Mouse (Mus musculus) layer of hippocampus, postnatal 25 days (tissue): ENCODE measurements around the gene Smcr8. TPM values are rescaled to one million over a fixed set of nuclear protein-coding genes. Genes with fewer than 3 reads are reported as not detected.

Source experiments
- DNase-seq, 2 experiments: peaks; one replicate each; pipeline ENCODE4 v3.0.0; 2022; ENCODE audit warnings: mixed read lengths in 2 of 2, low spot score in 1 of 2; ENCODE audit errors: extremely low spot score in 1 of 2
- total RNA-seq, 2 experiments: library from RNA; stranded (reverse); gene quantifications; 2 replicates each; pipeline ENCODE4 v1.2.3; 2021

Smcr8 gene
- total RNA-seq, result 10 to 100 TPM; 29.1 to 30.6 TPM

GRCm38 (mm10) chr11:60776829-60777740 lies at the start of gene Smcr8, which contains the start of gene Top3a:
TSS of gene Smcr8 (plus strand) at chr11:60777524.
TSS of gene Top3a (minus strand) at chr11:60777365.
- peak; percentile 72 to 74 for DNase-seq

GRCm38 (mm10) chr11:60728260-60728761 lies 49.0 kb upstream of the Smcr8 start, which contains the start of gene Mief2:
TSS of gene Mief2 (plus strand) at chr11:60728398.
- DNase-seq, result peak; percentile 82 to 83

- DNase-seq, result no peak
Observed at GRCm38 (mm10) chr11:60729217-60729641, 48.1 kb upstream of the Smcr8 start.

GRCm38 (mm10) chr11:60730169-60730568 lies 47.2 kb upstream of the Smcr8 start:
- DNase-seq, result no peak

GRCm38 (mm10) chr11:60731251-60731650 lies 46.1 kb upstream of the Smcr8 start:
- DNase-seq, result no peak

GRCm38 (mm10) chr11:60734206-60734605 lies 43.1 kb upstream of the Smcr8 start:
- DNase-seq, result no peak

GRCm38 (mm10) chr11:60735191-60735590 lies 42.1 kb upstream of the Smcr8 start:
- no peak for DNase-seq

GRCm38 (mm10) chr11:60736491-60736890 lies 40.8 kb upstream of the Smcr8 start:
- no peak for DNase-seq

- DNase-seq, result no peak
Observed at GRCm38 (mm10) chr11:60737450-60737849, 39.9 kb upstream of the Smcr8 start.

- DNase-seq, result no peak
Observed at GRCm38 (mm10) chr11:60740321-60740720, 37.0 kb upstream of the Smcr8 start.

GRCm38 (mm10) chr11:60755570-60755969 lies 21.8 kb upstream of the Smcr8 start:
- DNase-seq, result no peak

- DNase-seq, result no peak
Observed at GRCm38 (mm10) chr11:60761681-60762080, 15.6 kb upstream of the Smcr8 start.

GRCm38 (mm10) chr11:60766969-60767368 lies 10.4 kb upstream of the Smcr8 start:
- no peak for DNase-seq

GRCm38 (mm10) chr11:60769322-60769721 lies 8.0 kb upstream of the Smcr8 start:
- DNase-seq, result no peak

GRCm38 (mm10) chr11:60770776-60771175 lies 6.5 kb upstream of the Smcr8 start:
- no peak for DNase-seq

GRCm38 (mm10) chr11:60772161-60772560 lies 5.2 kb upstream of the Smcr8 start:
- DNase-seq, result no peak

- DNase-seq, result no peak
Observed at GRCm38 (mm10) chr11:60774158-60774689, 3.1 kb upstream of the Smcr8 start.

- DNase-seq, result no peak
Observed at GRCm38 (mm10) chr11:60774841-60775240, 2.5 kb upstream of the Smcr8 start.

- no peak for DNase-seq
Observed at GRCm38 (mm10) chr11:60775578-60775977, 1.7 kb upstream of the Smcr8 start.

GRCm38 (mm10) chr11:60776107-60776828 lies 1.1 kb upstream of the Smcr8 start:
- no peak for DNase-seq
